Mouse (Mus musculus) B cell, adult (primary cell): ENCODE data around the gene Acacb. TPM values are rescaled to one million over a fixed set of nuclear protein-coding genes. Genes with fewer than 3 reads are reported as not detected.

Source experiments
- total RNA-seq: library from RNA; stranded (reverse); gene quantifications from 4 replicates; pipeline ENCODE4 v1.2.4, GENCODE M21; 2023; ENCODE audit not compliant: inconsistent age

Acacb gene
- total RNA-seq, result 2.7 to 3.8 TPM (median 3.1 TPM) in 4 replicates

GRCm38 (mm10) chr5:114146028-114146888 lies at the start of gene Acacb:
Gene Acacb (plus strand): TSS chr5:114146535.

DNA sequence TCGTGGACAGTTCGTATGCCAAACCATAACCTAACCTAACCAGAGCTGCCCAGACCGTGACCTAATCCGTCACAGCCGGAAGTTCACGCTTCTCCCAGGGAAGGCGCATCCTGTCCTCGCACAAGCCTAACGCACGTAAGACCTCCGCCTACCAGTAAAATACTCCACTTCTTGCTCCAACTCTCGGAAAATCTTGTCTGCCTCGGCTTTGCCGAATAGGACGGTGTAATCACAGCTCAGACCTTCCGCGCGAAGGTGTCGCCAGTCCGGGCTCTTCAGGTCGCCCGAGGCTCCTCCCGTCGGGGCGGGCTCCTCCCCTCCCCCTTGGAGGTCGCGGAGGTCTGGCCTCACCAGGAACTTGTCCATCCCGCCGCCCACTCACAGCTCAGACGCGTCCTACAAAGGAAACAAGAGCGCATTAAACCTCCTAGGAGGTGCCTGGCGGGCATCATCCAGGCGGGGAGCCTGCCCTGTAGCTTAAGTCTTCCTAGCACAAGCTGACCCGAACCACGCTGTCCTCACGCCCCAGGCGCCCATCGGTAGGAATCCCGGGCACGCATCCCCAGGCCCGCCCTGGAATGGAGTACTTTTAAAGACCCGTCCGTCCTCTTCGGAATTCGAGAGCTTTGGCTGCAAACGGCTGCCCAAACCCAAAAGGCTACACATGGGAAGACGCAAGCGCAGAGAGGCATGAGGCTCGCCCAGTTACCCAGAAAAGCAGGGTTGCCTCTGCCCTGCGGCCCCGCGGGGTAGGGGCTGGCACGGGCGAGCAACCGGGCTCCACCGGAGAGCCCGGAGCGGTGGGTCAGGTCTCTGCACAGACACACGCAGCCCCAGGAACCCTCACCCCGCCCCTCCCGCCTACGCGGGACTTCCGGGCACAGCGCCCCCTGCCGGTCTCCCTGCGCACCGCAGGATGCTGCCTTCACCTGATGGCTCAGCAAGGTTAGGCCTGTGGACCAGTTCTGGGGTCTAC lies 18.7 kb upstream of the Acacb start, which contains the start of gene Alkbh2:
Gene Alkbh2, minus strand, starts transcription at position 845 of the 976 bp plus-strand sequence.

DNA sequence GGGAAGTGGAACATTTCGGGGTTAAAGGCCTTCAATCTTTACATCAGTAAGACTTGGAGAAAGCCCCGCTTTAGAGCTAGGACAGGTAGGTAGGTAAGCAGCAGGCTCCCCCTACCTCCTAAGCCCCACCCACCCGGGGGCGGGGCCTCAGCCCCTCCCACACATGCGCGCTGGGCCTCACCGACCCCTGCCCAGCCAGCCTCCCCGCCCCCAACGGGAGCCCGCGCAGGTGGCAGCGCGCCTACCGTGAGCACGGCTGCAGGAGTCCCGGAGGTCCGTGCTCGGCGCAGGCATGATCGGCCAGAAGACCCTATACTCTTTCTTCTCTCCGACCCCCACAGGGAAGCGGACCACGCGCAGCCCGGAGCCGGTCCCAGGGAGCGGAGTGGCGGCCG lies 16.1 kb upstream of the Acacb start, which contains the start of gene Ung:
Gene Ung, plus strand, starts transcription at position 176 of the 395 bp plus-strand sequence.

GRCm38 (mm10) chr5:114273693-114274402 lies 127.5 kb downstream of the Acacb start, which contains the start of gene Foxn4:
Gene Foxn4 (minus strand): TSS chr5:114273807.

GRCm38 (mm10) chr5:114288874-114289273 lies 142.5 kb downstream of the Acacb start, which contains the start of gene Myo1h:
Gene Myo1h (plus strand): TSS chr5:114289166.

Other genes starting within 250 kb of the Acacb start
- gene Coro1c, start 237.8 kb upstream of the Acacb start, total RNA-seq, result 47.1 to 73.5 TPM (median 58.3 TPM) in 4 replicates
- gene Ssh1, start 152.6 kb upstream of the Acacb start, total RNA-seq, result 64.9 to 72.2 TPM (median 68.2 TPM) in 4 replicates
- 0.78 TPM in 1 of 4 replicates, not detected in the others for gene Dao, start 142.8 kb upstream of the Acacb start, total RNA-seq
- gene Usp30, start 81.1 kb upstream of the Acacb start, total RNA-seq, result 22.4 to 27.3 TPM (median 24.8 TPM) in 4 replicates
- gene Svop, start 55.0 kb upstream of the Acacb start, total RNA-seq, result not detected in 4 replicates
- 5.0 to 7.3 TPM (median 6.5 TPM) in 4 replicates for gene Alkbh2, start 18.3 kb upstream of the Acacb start, total RNA-seq
- 20.4 to 26.0 TPM (median 22.7 TPM) in 4 replicates for gene Ung, start 16.1 kb upstream of the Acacb start, total RNA-seq
- gene Foxn4, start 127.3 kb downstream of the Acacb start, total RNA-seq, result not detected in 4 replicates
- gene Myo1h, start 142.6 kb downstream of the Acacb start, total RNA-seq, result 17.0 to 23.2 TPM (median 22.2 TPM) in 4 replicates
- gene Kctd10, start 234.0 kb downstream of the Acacb start, total RNA-seq, result 78.7 to 93.9 TPM (median 85.0 TPM) in 4 replicates
- 54.2 to 71.3 TPM (median 61.0 TPM) in 4 replicates for gene Ube3b, start 234.1 kb downstream of the Acacb start, total RNA-seq